Mouse (Mus musculus) layer of hippocampus, adult 18-20 months (tissue): Measurements from ENCODE around the gene Tstd2. TPM values are rescaled to one million over a fixed set of nuclear protein-coding genes. Genes with fewer than 3 reads are reported as not detected.

Experiments used
- DNase-seq, 2 experiments: peaks; one replicate each; pipeline ENCODE4 v3.0.0; 2022; ENCODE audit warnings: low spot score in 2 of 2
- total RNA-seq, 2 experiments: library from RNA; stranded (reverse); gene quantifications; 2 replicates each; pipeline ENCODE4 v1.2.3; 2021

Tstd2 gene
- total RNA-seq, 2 experiments from 2014 or later = 17.8 to 19.1 TPM

DNA sequence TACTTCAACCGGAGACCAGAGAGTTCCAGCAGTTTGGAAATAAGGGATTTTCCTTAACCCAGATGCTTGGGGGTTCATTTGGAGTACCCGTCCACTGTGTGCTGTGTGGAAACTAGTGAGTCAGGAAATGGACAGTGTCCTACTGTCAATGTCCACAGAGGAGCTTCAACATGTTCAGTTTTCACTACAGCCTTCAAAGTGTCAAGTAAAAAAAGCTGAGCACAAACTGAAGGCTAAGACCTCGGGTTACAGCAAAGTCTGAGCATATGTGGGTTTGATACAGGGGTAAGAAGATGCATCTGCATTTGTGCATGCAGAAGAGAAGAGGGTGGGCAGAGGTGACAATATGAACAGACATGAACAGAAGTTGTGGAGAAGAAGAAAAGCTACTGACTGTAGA is 17.7 kb downstream of the Tstd2 start:
- no peak for DNase-seq

DNA sequence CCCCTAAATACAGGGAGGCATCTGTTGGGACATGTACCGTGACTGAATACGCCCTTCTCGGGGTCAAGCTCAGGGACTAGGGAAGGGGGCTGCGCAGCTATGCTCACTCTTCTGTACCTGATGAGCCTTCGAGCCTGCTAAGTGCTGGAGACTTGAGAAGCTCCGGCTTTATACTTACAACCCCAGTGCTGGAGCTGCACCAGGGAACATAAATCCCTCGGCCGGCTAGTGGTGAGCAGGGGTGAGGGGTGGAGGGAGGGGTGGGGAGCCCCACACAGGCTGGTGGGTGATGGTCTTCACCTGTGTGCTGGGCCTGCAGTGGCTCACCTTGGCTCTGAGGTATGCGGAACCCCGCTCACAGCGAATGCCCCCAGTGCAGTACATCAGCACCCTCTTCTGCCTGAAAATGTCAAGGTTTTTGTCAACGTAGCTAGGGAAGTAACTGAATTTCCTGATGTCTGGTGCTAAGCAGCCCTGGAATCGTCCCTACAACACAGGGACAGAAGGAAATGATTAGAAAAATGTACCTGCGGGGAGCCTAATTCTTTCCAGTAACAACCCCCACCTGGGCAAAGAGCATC is 18.9 kb downstream of the Tstd2 start:
- no peak for DNase-seq

DNA sequence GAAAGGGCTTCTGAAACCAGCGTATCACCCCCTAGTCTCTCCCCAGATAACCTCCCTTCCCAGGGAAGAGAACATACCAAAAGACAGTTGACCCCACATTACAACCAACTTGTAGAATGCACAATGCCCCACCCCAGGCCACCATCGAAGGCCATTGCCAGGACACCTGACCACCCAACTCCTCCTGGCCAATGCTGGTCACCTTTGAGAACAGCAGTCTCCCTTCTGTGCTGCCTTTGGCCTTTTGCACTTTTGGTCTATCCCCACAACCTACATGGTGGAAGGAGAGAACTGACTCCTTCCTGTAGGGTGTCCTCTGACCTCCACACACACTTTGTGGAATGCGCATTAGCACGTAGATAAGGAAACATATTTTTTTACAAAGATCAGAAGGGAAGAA is 21.0 kb downstream of the Tstd2 start:
- no peak for DNase-seq

DNA sequence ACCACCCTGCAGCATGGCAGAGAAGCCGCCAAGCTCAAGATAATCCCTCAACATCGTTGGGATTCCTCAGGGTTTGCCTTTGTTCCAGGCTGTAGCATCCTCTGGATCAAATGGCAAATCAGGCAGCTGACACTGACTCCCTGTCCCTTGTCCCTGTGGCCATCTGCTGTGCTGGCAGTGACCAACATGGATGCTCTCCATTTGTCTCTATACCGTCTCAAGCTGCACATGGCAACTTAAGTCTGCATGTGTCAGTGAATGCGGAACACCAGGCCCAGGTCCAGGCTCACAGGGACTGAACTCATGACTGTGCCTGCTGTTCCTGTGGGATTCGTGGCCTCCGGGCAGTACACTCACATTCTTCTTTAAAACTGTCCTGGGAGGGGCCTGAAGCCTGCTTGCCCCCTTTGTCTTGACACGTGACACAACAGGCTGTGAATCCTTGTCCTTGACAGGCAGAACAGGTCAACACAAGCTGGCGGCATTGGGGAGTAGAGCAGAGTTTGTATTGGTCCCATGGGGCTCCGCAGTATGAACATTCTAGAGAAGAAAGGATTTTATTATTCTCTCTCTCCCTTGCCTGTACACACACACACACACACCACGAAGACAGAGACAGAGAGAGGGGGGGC is 21.8 kb downstream of the Tstd2 start:
- no peak for DNase-seq

DNA sequence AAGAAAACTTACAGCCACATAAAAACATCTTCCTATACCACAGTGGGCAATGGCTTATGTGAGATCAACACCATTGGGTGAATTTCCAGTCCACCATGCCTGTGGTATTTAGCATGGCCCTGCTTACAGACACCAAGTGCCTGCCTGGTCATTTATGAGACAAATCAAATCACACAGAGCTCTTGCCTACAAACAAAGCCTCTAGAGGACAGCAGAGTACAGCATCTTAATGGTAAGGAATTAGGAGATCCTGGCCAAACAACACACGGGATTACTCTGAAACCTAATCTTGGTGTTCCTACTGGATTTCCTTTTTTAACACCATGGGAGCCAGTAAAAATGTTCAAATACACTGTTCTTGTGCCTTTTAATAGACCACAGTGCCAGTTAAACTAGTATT is 23.2 kb downstream of the Tstd2 start:
- no peak for DNase-seq

DNA sequence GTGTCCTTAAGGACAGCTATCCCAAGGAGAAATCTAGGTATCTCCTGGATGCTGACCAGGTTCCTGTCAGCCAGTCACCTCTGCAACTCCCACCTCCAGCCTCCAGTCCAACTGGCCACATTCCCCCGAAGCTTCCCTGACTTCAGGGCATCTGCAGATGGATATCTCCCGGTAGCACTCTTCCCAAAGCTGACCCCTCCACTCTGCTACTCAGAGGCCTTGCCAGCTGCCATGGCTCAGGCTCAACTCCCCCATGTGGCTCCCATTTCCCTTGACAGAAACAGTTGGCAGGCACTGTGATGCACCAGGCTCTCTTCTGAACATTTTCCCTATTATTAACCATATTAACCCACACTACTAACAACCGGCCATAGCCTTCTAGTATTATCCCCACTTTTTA is 27.1 kb downstream of the Tstd2 start:
- no peak for DNase-seq

DNA sequence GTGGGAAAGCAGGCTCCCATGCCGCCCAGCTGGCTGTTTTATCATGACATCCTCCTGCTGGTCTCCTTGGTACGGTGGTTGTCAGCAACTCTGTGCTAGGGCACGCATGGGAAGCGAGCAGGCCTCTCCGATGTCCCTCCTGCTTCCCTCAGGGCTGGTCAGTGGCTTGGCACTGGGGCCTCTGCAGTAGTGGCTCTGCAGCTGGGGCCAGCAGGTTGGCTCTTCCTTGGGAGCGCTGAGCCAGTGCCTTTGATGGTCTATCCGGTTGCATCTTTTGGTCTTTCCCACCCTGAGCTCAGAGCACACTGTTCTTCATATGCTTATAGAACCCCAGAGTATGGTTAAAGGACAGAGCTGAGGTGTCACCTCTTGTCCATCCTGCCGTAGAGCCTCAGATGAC is 28.4 kb downstream of the Tstd2 start:
- no peak for DNase-seq

DNA sequence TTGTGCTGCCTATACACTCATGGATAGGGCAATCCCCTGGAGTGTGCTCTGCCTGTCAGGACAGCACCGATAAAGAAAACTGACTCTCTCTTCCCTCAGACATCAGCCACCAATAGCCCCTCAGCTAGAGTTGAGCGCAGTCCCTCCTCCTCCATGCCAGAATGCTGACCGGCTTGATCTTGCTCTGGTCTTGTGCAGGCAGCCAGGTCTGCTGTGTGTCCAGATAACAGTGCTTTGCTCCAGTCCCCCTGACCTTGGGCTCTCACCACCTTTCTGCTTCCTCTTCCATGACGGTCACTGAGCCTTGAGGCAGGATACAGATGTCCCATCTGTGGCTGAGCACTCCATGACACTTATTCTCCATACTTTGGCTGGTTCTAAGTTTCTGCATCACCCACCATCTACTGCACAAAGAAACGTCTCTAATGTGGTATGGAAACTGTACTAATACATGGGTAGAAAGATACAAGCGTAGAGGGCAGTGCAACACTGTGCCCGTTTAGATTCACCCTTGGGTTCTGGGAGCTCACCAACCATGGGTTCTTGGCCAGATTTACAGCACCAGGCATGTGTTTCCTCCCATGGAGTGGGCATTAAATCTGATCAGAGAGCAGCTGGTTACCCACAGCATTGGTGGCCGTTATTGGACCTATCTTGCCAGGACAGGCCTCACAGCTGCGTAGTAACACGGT is 36.3 kb downstream of the Tstd2 start:
- no peak for DNase-seq

DNA sequence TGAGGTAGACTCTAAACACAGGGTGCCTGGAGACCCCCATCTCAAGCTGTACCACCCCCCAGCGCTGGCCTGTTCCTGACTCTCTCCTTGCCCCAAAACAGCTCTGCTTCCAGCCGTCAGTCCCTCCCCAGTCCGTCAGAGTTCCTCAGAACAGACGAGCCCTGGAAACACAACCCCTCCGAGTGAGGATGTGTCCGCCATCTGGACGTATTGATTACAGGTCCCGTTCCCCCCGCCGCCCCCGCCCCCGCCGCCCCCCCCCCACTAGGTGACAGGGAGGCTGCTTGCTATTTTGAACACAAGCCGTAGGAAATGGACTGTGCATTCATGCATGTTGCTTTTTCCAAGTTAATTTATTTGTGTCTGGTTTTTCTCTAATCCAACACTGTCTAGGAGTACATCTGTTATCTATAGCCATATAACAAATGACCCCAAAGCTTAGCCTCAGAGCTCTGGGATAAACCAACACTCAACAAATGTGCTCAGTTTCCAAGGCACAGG is 37.2 kb downstream of the Tstd2 start:
- DNase-seq = no peak

DNA sequence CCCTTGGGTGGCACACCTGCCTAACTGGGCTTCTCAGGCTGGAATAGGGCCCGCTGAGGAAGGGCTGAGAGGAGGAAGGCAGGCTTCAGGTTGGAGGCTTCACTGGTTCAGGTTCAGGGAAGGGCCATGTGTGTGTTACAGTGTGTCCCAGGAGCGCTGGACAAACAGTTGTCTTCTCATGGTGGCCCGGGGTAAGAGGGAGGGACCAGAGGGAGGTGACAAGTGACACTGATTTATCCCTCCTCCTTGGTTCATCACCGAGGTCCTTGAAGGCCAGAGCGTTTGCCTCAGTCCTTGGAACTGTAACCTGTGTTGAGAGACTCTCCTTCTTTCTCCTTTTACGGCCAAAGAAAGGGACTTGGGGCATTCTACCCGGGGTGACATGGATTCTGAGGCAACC is 38.0 kb downstream of the Tstd2 start:
- DNase-seq = no peak

DNA sequence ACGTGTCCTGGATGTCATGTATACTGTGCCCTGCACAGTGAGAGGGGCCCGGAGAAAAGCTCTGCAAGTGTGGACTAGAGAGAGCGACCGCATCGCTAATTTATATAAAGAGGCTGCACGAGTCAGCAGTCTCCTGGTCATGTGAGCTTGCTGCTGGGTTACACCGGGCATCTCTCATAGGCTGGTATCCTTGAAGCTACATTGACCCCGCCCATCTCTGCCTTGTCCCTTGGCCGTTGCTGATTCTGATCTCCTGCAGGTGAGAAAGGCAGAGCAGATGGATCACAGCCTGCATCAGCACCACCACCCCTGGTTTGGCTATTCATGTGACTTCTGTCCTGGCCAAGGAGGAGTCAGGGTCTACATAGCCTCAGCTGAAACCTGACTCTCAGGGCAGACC is 39.4 kb downstream of the Tstd2 start:
- no peak for DNase-seq

DNA sequence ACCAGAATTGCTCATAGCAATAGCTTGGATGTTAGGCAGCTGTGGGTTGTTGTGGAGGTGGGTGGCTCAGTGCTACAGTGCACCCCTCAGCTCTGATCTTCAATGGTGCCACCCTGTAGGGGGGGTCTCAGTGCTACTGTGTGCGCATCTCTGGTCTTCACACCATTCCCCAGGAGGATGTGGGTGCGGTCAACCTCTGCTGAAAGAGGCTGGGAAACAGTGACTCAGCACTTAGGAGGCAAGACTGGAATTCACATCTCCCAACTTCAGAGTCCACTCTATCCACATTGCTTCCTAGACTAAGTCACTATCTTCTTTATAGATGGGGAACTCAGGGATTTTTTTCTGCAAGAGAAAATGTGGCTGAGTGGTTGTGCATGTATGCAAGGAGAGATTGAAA is 40.9 kb downstream of the Tstd2 start:
- DNase-seq = no peak

DNA sequence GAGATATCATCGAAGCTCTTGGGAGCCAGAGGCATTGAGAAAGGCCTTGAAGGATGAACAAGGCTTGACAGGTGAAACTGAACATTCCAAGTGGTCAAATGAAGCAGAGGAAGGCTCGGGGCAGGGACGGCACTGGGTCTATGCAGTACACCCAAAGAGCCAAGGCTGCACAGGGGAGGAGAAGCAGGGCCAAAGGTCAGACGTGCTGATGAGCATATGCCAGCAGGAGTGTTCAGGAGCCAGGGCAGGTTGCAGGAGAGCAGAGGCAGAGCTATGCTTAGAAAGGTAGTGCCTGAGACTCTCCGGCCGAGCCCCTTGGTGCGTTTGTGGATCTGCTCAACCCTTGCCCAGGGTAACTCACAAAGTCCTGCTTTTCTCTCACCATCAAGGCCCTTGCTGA is 41.9 kb downstream of the Tstd2 start:
- no peak for DNase-seq

DNA sequence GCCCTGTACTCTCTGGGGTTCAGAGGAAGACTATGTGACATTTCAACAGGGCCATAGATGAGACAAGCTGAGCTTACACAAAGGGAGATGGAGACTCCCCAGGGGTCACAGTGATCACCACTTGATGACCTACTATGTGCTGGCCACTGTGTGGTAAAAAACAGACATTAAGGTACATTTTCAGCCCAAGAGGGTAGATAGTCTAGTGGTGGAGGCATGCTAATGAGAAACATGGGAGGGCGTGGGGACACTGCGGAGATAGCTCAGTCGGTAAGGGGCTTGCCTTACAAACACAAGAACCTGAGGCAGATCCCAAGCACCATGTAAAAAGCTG is 42.7 kb downstream of the Tstd2 start:
- DNase-seq = no peak

DNA sequence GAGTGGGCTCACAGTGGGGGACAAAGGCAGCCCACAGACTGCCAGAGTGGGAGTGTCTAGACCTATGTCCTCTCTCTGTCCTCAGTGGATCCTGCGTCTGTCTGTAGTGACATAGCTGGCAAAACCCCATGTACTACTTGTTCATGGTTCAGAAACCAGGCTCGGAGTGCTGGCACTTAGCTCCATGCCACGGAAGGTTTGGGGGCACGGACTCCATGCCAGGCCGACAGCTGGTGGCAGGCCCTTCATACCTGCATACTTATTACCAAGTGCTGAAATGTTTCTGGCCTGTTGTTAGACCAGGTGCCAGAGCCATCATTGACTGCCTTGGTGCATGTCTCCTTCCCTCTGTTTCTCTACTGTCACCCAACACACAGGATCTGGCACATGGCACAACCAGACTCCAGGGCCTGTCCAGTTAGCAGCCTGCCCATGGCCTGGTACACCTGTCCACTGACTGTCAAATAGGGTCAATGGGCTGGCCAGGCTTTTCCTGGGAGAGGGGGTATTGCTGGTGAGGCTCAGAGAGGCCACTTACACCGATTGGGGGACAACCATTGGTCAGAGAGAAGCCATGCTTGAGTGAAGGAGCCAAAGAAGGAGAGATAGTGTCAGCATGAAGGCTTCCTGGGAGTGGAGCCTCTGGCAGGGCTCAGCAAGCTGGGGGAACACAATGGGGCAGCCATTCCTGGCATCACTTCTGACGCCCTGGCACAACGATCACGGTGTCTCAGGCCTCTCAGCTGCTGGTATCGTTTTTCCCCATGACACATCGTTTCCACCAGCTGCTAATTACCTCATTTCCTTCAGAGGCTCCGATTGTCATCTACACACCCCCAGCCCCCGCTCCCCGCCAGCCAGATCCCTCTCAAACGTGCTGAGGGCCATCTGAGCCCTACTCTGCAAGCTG is 43.3 kb downstream of the Tstd2 start:
- DNase-seq = peak; percentile 28 to 67

DNA sequence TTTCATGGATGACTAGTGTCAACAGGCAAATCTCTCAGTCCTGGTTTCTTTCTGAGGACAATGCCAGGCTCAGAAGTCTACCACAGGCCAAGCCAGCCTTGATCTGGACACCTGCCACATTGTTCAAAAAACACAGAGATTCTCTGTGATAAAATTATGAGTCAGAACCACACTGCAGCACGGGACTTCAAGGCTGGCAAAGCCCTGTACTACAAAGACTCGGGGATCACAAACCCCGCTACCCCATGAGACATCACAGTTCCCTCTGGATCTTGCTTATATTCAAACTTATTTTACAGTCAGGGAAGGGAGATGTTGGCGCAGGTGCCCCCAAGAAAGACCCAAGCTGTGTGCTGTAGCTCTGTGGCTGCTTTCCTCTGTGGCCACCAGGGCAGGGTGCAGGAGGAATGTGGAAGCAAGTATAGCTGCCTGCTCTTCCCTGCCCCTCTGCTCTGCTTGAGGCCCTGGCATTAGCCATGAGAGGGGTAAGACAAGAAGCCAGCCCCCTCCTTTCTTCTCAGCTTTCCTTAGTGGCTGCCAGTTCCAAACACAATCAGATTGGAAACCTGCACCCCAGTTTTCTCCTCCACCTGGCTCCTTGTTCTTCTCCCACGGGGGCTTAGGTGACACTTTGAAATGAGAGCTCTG is 45.9 kb downstream of the Tstd2 start:
- peak in 1 of 2 experiments; percentile 83 for DNase-seq

DNA sequence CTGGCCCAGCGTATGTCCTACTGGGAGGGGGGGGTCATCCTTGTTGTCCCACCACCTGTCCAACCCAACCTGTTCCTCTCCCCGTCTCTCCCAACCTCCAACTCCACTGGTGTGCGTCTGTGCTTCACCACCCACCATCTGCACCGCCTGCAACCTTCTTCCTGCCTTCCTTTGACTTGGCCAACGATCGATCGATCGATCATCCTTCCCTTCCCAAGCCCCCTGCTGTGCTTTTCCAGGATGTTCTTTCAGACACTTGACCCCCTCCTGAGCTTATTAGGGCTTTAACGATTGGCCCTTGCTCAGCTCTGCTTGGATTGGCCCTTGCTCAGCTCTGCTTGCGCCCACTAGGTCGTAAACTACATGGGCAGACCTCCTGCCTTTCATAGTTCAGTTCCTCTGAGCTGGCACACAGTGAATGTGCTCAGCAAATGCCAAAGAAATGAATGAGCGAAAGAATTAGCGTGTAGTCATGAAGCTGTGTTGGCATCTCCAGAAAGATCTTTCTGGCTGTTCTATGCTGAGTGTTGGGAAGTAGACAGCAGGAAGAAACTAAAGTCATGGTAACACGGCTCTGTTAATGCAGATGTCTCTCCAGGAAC is 48.9 kb downstream of the Tstd2 start:
- DNase-seq = no peak

DNA sequence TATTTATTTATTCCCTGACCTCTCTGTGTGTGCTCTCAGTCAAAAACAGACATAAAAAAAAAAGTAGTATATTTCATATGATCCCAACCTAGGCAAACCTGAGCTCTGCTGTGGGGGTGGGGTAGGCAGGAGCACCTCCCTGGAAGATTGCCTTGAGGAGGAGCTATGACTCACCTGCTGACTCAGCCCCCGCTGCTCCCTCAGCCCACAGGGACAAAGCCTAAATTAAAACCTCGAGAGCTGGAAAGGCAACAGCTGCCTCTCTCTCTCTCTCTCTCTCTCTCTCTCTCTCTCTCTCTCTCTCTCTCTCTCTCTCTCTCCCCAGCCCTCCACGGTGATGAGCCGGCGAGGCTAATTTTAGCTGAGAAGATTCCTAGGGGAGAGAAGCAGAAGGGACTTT is 50.6 kb downstream of the Tstd2 start:
- peak; percentile 58 to 81 for DNase-seq

DNA sequence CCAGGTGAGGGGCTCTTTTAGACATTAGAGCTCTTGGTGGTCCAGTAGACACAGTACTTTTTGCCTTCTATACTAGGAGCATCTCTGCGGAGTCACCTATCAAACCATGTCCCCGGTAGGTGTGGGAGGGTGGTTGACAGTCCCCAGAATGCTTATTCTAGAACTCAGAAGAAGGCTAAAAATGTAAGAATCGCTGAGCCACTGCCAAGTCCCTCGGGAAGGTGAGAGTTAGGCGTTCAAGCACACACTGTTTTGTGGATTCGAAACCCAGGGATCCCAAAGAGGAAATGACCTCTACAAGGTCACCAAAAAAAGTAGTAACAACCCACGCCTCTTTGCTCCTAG is 51.1 kb downstream of the Tstd2 start:
- no peak for DNase-seq

DNA sequence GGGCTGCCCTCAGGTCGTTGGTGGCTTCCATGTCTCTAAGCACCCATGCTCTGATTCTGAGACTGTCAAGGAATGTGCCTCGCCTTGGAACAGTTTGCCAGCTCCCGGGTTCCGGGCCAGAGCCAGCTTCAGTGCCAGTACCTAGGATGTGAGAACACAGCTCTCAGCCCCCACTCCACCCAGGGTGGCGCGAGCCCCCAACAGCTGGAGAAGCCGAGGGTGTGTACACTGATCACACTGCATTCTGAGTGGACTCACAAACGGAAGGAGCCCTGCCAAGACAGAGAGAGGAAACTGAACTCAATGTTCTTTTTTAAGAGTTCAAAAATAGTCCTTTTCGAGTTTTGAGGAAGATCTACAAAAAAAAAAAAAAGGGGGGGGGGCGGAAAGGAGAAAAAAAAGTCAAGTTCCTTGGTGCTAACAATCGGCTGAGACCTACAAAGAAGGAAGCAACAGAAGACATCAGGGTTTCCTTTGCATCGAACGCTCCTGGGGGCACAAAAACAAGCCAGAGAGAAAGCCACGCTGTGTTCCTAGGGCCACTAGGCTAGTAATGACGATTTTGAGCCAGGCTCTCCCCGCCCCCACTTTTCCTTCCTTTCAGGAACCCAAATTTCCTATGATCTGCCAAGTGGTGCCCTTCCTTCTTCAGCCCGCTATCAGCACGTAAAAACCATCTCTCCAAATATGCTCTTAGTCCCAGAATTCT is 51.6 kb downstream of the Tstd2 start:
- no peak for DNase-seq
